Mouse (Mus musculus) layer of hippocampus, adult 9-11 months (tissue): ENCODE results near the gene Trim80.
"Not testable (repeated sequence)": the region's sequence is repeated elsewhere in the genome, so short reads cannot be mapped to it uniquely, and the experiment has no call there.

ENCODE experiments used
- DNase-seq: peaks from one replicate; pipeline ENCODE4 v3.0.0; 2022

Trim80 gene

DNA sequence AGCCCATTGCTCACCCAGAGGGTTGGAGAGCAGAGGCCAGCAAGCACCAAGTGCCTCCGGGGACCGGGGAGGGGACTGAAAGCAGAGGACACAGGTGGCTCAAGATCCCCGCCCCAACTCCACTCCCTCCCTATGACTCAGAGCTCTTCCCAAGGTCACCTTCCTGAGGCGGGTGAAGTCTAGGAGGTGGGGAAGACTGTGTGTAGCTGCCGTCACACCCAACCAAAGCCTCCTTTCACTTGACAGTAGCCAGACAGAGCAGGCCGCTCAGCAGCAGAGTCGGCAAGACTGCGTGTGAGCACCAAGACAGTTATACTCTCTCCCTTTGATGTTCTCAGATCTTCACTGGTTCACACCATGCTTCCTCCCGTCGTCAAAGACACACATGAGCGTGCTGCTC is 23.1 kb downstream of the Trim80 start:
- DNase-seq: no peak

DNA sequence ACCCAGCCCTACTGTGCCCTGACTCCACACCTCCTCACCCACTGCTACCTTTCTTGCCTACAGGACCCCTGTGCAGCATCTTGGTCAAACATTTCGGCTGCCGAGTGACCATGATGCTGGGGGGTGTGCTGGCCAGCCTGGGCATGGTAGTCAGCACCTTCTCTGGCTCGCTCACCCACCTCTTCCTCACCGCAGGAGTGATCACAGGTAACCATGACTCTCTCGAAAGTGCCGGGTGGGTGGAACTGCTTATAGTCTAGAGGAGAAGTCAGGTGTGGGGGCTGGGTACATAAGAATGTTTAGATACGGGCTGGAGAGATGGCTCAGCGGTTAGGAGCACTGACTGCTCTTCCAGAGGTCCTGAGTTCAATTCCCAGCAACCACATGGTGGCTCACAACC is 24.5 kb downstream of the Trim80 start:
- no peak for DNase-seq

DNA sequence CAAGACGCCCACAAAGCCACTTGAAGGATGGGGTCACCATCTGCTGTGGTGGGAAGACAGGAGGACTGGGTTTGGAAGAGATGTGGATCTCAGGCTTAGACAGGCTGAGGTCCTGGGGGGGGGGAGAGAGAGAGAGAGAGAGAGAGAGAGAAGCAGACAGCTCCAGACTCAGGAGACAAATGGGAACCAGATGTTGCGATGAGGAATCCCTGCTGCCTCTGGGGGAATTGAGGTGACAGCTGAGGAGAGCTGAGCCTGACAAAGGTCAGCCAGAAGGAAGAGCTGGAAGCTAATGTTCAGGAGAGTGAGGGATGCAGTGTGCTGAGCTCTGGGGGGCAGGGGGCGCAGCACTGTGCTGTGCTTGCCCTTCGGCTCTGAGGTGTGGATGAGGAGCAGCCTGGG is 26.9 kb downstream of the Trim80 start:
- DNase-seq: no peak

DNA sequence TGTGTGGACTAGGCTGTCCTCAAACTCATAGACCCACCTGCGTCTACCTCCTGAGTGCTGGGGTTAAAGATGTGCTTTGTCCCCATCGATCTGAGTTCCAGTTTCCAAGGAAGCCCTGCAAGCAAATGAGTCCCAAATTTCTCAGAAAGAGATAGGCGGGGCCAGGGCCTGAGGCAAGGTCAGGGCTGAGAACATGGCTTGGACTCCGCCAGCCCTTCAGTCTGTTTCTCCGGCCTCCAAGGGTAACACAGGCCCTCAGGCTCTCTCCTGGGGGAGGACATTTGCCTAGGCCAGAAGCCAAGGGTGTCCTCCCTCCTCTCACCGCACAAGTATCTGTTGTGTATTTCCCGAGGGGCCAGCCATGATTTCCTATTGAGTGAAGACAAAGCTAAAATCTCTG is 31.8 kb downstream of the Trim80 start:
- no peak for DNase-seq

DNA sequence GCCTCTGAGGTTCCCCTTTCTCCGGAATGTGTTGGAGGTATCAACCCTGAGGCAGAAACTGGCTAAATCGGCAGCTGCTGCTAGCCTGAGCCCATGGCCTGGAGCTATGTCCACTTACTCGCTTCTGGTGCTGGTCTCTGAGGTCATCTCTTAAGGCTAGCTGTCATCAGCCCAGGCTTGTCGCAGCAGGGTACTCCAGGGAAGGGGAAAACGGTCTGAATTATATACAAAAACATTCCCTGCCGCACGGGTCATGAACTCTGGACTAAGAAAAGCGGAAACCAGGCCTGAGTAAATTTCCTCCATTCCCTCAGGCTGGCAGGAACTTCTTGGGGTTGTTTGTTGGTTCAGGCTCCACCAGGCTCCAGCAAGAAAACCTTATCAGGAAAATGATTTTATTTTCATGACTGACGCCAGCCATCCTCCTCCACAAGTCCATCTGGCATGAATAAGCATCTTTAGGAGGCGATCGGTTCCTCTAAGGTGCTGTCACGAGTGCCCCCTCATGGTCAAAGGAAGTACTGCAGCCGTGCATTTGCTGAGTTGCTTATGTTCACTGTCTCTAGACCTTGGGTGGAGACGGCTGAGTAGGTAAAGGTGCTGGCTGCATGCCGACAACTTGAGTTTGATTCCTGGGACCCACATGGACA is 33.4 kb downstream of the Trim80 start:
- DNase-seq: peak; percentile 95

DNA sequence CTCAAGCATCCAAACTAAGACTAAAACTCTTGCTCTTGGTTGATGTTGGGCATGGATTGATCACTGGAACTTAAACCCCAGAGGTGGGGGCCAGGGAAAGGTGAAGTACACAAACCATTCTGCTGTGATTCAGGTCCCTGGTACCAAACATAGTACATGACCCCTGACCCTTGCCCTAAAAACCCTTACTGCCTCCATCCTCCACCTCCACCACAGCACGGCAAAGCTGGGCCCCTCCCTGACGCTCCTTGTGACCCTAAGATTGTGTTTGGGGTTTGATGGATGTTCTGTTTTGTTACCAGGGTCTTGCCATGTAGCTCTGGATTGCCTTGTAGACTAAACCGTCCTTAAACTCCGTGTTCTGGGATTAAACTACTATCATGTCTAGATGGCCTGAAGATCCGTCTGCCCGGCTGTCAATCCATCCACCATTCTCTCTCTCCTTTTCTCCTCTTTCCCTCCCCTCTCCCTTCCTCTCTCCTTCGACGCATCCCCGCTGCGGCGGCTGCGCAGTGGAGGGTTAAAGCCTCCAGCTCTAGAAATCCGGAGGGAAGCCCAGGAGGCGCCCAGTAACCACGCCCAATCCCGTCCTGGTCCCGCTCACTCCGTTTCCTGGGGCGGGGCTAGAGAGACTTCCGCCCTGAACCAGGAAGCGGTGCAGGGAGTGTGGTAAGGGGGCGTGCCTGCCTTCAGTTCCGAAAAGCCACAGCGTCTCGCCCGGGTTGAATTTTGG is 34.8 kb downstream of the Trim80 start, which contains the start of gene Armc7:
Gene Armc7, plus strand, starts transcription at position 643 of the 733 bp plus-strand sequence.
- peak; percentile 95 for DNase-seq

DNA sequence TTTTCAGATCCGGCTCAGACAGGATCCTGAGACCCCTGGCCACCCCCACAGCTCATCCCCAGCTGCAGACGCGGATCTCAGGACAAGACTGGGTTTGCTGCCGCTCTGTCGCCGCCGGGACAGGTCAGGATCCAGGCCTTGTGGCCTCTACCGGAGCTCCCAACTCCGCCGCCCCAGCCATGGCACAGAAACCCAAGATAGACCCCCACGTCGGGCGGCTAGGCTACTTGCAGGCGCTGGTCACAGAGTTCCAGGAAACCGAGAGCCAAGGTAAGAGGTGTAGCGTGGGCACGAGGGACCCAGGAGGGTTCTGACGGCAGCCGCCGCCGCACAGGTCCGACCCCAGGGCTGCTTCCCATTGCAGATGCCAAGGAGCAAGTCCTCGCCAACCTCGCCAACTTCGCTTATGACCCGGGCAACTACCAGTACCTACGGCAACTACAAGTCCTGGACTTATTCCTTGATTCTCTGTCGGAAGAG is 35.5 kb downstream of the Trim80 start:
- DNase-seq: no peak

DNA sequence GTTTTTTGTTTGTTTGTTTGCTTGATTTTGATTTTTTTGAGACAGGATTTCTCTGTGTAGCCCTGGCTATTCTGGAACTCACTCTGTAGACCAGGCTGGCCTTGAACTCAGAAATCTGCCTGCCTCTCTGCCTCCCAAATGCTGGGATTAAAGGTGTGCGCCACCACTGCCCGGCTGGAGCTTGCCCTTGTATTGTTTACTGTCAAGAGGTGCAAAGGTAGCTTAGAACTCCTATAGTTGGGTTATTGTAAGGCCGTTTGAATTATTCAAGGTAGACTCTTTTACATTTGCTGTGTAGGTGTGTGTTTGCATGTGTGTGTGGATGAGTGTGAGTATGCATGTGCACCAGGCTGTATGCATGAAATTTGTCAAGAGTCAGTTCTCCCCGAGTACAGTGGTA is 36.3 kb downstream of the Trim80 start:
- not testable (repeated sequence) for DNase-seq

DNA sequence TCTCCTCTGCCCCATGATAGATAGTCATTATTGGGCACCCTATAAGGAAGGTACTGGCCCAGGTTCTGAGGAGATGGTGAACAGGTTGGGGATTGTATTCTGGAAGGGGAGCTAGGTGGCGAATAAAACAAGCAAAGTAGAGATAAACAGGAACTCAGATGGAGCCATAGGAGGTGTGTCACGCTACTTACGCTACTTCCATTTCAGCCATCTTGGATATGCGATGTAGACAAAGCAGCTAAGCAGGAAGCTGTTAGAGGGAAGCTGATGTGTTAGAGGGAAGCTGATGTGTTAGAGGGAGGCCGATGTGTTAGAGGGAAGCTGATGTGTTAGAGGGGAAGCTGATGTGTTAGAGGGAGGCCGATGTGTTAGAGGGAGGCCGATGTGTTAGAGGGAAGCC is 37.0 kb downstream of the Trim80 start:
- DNase-seq: not testable (repeated sequence)

DNA sequence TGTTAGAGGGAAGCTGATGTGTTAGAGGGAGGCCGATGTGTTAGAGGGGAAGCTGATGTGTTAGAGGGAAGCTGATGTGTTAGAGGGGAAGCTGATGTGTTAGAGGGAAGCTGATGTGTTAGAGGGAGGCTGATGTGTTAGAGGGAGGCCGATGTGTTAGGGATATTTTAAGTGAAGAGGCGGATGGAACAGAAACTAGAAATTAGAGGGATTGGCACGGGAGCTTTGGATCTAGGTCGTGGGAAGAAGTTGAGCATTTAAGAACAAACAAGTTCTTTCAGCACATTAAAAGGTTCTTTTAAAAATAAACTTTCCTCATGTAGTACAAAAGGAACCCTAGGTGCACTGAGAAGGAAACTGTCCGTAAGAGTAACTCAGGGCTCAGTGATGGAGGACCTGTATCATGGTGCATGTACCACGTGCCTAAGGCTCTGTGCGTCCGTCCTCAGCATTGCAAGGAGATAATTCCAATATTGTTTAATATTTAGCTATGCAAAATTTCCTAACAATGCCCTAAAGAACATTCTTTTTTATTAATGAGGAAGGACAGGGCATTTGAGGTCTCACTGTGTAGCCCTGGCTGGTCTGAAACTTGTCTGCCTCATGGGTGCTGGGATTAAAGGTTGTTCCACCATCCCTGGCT is 38.1 kb downstream of the Trim80 start:
- DNase-seq: no peak

DNA sequence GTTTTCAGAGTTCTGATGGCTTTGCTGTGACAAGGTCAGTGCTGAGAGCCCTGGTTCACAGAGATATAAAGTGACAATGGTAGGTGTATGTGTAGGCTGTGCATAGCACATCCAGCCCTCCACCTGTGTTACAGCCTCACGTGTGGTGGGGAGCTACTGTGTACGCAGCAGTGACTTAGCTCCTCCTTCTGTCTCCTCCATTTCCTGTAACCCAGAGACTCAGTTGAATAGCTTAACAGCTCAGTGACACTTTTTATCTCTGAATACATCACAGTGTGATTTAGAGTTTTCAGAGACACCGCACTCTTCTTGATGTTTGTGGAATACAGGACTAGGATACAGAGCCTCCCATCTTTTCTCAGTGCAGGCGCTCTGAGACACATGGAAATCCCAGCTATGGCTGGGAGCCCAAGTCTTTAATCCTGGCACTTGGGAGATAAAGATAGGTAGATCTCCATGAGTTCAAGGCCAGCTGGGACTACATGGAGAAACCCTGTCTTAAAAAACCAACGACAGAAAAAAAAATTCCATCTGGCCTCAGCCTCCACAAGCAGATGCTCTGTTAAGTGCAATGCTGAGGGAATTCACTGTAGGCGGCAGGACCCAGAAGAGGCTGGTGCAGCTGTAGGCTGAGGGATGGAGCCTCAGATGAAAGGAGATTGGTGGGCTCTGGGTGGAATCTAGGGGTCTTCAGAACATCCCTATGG is 41.4 kb downstream of the Trim80 start:
- peak; percentile 85 for DNase-seq

DNA sequence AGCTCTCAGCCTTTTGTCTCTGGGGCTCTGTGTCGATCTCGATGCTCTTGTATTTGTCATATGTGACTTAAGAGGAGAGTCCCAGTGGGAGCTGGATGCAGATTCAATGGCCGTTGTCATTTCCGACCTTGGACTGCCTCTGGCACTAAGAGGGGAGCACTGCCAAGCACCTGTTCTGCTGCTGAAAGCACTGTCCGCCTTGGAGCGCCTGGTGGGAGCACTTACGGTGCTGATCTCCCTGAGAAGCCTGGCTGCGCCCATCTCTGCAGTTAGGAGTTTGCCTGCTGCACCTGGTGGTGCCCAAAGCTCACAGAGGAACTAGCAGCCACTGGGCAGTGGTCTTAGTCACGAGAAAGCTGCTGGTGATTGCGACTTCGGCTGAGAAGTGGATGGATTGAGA is 42.9 kb downstream of the Trim80 start:
- DNase-seq: no peak

DNA sequence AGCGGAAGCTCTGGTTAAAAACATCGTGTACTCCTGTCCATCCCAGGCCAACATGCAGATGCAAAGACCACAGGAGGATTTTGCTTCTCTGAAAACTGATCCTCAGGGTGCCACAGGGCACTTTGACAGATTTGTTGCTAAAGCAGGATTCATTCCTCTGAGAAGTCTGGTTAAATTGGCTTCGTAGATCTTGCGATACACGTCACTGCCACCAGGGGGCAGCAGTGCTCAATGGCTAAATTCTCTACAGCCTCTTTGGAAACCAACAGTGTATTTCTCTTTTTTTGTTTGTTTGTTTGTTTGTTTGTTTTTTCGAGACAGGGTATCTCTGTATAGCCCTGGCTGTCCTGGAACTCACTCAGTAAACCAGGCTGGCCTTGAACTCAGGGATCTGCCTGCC is 43.4 kb downstream of the Trim80 start:
- peak; percentile 68 for DNase-seq

DNA sequence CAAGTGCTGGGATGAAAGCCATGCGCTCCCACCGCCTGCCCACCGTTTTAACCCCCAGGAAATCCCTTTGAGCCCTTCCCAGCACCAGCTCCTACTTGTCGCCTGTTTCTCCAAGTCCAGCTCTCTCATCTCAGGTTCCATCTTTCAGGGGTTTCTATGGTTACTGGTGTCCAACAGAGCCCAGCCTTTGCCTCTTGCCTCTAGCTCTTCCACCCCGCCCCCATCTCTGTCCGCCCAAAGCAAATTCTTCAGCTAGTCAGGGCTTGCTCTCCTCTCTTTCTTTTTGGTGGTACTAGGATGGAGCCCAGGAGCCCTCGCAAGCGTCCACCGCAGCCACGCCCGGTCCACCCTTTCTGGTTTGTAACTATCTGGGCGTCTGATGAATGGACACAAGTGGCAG is 44.8 kb downstream of the Trim80 start:
- DNase-seq: no peak

DNA sequence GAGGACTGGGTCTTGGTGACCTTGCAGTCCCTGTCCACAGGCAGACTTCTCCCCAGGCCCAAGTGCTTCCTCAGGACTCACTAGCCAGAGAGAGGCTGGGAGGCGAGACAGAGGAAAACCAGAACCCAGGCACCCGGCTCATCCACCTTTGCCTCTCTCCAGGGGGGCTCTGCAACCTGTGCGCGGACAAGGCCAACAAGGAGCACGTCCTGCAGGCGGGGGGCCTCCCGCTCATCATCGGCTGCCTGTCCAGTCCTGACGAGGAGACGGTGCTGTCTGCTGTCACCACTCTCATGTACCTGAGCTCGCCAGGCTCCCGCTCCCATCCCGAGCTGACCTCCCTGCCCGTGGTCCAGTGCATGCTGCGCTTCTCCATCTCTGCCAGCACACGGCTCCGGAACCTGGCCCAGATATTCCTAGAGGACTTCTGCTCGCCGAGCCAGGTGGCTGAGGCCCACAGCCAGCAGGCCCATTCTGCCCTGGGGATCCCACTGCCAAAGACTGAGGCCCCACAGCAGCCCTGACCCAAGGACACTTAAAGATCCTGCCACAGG is 48.3 kb downstream of the Trim80 start:
- DNase-seq: no peak

DNA sequence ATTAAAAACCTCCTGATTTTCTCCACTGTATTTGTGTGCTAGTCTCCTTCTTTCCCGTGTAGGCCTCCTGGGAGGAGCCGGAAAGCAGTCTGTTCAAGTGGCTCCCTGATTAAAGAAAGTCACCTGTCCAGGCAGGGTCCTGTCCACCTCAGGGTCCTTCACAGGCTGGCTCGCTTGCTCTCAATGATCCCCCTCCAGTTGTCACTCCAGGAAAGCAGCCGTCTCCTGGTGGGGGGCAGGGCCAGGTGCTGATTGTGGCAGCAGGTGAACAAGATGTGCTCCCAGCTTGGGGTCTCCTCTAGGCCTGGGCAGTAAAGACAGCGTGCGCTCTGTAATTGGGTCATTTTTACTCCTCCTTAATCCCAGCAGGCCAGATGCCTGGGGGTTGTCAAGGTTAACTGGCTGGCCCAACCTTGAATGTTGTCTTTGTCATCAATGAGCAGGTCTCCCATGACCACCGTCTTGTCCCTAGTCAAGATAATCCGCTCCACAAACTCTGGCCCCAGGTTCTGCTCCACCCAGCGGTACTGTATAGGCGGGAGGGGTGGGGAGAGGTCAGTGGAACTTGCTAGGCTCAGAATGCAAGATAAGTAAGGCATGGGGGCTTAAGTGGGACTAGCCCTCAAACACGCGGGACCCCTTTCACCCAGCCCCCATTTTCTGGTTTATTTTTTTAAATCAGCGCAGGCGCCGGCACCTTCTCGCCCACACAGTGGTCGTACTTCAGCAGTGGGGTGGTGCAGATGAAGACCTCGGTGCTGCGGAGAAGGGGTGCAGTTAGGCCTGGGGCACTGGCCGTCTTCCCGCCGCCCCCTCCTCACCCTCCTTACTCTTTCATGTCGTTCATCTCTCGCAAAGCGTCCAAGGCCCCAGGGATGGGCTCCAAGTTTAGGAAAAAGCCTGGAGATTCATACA is 50.4 kb downstream of the Trim80 start:
- peak; percentile 20 for DNase-seq

DNA sequence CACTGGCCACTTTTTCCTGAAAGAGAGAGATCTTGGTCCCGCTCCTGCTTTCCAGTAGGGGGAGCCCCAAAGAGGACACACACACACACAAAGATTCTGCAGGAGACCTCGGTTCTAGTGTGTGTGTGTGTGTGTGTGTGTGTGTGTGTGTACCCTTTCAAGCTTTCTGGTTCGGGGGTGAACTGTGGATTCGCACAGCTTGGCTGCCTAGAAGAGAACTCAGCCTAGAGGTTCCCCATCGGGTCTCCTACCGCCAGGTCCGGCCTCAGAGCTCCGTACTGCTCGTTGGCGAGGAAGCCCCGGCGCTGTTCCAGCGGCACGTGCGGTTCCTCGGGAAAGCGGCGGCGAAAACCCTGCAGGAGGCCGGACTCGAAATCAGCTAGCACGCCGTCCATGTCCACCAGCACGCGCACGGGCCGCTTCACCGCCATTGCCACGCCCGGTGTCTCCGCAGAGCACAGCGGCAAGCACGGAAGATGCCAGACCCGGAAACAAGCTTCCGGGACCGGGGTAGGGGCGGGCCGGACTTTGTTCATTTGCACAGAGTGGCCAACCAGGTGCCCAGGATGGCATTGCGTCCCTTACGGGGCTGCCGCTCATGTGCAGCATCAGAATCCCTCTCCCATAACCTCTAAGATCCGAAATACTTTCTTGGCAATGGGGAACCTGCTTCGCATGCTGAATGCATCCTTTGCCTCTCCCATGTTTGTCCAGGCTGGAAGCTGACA is 51.2 kb downstream of the Trim80 start, which contains the start of gene Nt5c:
Gene Nt5c, minus strand, starts transcription at position 507 of the 728 bp plus-strand sequence.
- DNase-seq: peak; percentile 89

DNA sequence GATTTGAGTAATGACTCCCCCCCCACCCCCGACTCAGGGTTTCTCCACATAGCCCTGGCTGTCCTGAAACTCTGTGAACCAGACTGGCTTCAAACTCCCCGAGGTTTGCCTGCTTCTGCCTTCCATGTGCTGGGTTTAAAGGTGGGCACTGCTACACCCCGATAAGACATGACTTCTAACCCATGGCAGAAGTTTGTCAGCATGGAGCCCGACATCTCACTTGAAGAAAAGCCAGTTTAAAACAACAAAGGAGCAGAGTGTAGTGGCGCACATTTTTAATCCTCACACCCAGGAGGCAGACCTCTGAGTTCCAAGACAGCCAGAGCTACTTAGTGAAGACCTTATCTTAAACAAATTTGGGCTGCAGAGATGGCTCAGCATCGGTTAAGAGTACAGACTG is 52.0 kb downstream of the Trim80 start:
- DNase-seq: no peak

DNA sequence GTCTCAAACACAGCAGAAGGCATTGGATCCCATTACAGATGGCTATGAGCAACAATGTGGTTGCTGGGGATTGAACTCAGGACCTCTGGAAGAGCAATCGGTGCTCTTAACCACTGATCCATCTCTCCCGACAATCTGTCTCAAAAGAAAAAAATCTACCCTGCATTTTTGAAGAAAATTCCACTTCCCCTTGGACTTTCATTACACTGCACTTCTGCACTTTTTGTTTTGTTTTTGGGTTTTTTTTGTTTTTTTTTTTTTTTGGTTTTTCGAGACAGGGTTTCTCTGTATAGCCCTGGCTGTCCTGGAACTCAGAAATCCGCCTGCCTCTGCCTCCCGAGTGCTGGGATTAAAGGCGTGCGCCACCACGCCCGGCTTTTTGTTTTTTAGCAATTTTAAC is 56.2 kb downstream of the Trim80 start:
- DNase-seq: not testable (repeated sequence)
